Mouse (Mus musculus) spleen, adult 2 months (tissue): Measurements from ENCODE around the gene Clasrp.

Experiments used
- CTCF ChIP-seq: fragments of 200-500 bp; IDR thresholded peaks from 2 replicates; pipeline ENCODE4 v1.5.1; 2011; ENCODE audit warnings: mild to moderate bottlenecking, inconsistent platforms; ENCODE audit not compliant: insufficient read depth, insufficient read length, insufficient replicate concordance; ENCODE audit errors: extremely low read depth
- POLR2A ChIP-seq: fragments of 200-500 bp; IDR thresholded peaks from 2 replicates; pipeline ENCODE4 v1.6.1; 2011; ENCODE audit warnings: low read depth, low read length, inconsistent platforms

DNA sequence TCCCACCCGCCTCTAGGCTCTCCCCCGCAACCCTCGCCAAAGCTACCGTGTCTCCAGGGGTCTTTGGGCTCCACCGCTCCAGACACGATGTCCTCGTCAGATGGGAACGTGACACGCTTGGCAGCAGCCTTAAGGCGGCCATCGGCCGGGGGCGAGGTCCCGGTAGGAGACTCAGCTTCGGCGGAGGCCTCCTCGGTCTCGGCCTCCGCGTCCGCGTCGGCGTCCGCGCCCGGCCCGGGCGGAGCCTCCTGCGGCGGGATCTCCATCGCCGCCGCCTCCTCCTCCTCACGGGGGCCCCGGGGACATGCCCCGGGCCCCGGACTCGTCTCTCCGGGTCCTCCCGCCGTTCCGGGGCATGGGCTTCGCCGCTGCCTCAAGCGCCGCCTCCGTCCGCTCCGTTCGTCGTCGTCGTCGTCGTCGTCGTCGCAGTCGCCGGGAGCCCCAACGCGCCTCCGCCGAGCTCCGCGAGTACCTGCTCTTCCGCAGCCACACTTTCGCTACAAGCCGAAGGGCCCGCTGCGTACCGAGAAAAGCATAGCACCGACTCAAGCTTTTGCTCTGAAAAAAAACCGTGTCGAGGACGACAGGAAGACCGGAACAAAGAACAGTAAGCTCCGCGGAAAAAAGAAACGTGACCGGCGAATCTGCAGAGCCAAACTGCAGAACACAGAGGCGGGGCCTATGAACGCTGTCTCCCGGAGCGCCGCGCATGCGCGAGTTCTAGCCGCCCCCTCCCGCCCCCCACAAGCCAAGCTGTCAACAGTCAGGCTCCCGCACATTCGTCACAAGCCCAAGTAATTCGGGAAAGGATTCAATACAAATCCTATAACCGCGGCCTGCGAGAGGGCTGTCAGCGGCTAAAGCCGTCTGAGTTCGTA lies 42.3 kb downstream of the Clasrp start:
- no peak for TF ChIP-seq CTCF
- TF ChIP-seq POLR2A = no peak
